Mouse (Mus musculus) cerebellum, adult 8-10 months (tissue): ENCODE data around the gene Klf7.
A peak's percentile ranks its signal among the peaks of the same experiment; 100 is the strongest.

Source experiments
- DNase-seq: peaks from one replicate; pipeline ENCODE4 v3.0.0; 2022

Klf7 gene

DNA sequence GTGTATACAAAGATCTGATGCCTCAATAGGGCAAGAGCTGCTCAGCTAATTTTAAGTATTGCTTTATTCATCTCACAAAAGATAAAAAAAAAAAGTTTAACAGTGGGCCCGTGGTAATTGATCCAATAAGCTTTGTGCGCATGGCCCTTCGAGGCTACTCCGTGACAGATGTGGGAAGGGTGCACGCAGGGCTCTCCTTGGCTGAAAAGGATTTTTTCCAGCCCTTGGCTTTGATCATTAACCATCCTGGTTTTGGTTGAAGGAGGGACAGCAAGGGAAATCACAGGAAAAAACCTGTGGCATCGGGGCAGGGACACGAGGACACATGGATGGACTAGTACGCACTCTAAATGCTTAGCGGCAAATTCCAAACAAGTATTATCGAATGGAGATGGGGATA lies 60.6 kb downstream of the Klf7 start:
- DNase-seq, result no peak

DNA sequence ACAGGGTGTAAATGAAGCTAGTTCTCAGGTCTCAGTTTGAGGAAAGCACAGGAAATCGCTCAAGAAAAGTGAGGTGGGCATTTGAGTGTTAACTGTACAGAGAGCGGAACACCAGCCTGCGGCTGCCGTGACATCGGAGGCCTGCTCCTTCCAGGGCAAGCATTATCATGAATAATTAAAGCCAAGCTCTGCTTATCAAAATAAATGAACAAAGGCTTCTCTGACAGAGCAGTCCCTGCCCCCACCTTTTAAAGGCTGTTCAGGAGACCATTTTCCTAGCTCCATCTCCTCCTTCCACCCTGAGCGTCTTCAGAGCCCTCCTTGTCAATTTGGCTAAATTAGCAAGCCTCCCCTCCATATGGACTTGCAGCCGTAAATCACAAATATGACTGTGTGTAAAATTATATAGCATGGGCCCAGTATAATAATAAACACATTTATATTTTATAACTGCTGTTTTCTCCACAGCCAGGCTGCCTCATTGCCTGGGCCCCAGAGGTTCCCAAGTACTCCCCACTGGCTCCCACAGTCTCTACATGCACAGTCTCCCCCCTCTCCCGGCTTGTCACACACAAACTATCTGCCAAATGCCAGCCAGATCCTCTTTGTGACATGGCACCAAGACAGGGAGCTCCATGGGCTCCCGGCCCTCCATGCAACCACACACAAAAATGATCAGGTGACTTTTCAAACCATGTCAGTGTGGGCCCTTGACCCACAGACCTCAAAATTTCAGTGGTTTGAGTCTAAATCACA lies 61.2 kb downstream of the Klf7 start:
- DNase-seq, result no peak

DNA sequence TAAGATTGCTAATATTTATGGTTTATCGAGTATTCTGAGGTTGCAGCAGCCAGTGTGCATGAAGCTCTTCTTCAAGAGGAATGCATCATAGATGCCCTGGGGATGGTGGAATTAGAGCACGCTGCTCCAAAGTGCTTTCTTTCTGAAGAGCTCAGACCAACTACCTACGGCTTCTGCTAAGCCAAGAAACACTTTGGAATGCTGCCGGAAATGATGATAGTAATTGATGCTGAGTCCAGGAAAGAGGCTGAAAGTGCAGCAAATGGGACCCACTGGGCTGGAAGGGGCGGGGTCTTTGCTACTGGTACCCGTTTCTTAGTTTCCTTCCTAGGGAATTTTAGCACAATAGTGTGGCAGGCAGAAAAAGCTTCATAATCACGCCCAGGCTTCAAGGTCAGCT lies 62.0 kb downstream of the Klf7 start:
- no peak for DNase-seq

DNA sequence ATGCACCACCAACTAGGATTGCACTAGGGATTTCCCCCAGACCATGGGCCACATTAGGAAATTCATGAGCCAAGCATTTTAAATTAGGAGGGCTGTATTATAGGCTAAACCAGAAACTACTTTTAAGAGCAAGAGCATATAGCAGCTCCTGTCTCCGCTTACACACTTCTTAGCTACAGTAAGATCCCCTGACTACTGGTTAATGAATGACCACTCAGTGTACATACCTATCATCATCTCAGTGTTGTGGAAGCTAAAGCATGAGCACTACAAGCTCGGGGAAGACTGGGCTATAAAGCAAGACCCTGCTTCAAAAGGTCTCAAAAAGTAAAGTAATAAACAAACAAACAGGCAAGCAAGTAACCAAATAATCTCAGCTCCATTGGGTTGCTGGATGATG lies 65.5 kb downstream of the Klf7 start:
- no peak for DNase-seq

DNA sequence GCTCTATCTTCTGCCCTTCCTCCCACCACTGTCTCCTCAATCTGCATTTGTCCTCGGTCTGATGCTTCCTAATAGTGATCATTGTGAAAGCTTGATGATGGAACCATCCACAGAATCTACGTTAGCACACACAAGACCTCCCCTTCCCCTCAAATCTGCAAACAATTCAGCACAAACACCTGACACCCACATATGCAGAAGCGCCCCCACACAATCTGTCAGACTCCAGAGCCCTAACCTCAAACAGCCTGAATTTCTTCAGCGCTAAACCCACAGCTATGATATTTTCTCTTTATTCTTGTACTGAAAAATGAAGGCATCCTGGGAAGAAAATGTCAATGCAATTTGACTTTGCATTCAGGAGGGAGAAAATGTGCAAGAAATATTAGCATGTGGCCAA lies 66.1 kb downstream of the Klf7 start:
- DNase-seq, result no peak

DNA sequence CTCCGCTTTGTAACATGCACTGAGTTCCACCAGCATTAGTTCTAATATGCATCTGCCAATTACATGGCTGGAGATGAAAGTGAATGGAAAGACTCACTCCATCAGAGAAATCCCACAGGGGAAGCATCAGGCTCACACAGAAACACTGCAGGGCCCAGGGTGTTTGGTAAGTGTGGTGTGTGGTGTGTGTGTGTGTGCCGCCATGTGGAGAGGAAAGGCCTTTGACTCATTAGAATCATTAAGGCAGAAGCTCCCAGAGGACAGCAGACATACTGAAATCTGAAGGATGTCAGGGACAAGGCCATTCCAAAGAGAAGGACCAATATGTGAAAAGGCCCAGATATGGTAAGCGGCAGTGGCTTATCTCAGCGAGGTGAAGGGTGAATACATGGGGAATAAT lies 66.9 kb downstream of the Klf7 start:
- DNase-seq, result no peak

DNA sequence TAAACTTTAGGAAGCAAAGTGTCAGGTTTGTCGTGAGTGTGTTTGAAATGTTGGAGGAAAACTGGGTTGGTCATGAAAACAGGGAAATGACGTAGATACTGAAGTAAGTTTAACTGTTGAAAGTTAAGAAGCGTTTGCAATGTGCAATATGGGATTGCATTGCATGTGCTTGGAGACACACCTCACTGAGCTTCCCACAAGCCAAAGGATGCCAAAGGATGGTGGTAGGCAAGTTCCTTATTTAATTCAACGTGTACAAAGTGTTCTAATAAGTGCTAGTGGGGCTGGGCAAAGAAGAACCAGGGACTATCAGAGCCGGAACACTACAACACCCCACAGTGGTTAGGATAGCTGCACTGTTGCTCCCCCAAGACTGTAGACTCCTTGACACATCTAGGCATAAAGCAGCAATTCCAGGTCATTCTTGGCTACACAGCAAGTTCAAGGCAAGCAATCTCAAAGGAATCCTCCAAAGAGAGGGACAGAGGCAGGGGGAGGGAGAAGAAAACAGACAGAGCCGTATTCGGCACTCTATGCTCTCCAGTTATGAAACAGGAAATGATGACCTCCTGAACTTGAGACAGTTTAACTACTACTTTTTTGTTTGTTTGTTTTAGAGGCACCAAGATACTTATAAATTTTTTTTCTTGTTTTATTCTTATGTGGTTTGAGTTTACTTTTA lies 69.9 kb downstream of the Klf7 start:
- DNase-seq, result no peak

DNA sequence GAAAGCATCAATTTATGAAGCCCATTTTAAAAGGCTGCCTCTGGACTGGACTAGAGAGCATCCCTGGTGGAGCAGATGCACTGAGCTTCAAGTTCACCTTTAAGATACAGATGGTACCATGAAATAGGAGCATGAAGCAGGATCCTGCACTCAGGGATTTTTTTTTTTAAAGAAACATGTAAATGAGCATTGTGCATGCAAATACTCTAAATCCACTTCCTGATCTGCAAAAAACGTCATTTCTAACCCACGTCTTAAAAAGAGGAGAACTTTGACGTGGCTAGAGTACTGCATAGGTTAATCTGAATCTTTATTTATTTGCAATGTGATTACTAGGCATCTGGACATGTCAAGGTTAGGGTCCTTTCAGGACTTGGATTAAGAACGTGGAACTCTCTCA lies 73.5 kb downstream of the Klf7 start:
- DNase-seq, result no peak

DNA sequence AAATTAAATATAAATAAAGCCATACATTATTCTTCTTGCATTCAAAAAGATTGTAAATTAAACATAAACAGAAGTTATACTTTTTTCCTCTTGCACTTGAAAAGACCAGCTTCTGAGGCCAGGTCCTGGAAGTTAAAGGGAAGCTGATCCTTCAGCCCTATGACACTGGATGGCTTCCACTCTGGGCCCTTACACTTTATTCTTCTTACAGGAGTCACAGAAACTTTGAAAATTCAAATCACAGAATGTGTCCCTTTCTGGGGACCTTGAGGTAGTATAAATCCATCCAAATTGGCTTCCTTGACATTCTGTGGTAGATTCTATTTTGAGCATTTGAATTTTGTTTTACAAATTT lies 75.3 kb downstream of the Klf7 start:
- no peak for DNase-seq

DNA sequence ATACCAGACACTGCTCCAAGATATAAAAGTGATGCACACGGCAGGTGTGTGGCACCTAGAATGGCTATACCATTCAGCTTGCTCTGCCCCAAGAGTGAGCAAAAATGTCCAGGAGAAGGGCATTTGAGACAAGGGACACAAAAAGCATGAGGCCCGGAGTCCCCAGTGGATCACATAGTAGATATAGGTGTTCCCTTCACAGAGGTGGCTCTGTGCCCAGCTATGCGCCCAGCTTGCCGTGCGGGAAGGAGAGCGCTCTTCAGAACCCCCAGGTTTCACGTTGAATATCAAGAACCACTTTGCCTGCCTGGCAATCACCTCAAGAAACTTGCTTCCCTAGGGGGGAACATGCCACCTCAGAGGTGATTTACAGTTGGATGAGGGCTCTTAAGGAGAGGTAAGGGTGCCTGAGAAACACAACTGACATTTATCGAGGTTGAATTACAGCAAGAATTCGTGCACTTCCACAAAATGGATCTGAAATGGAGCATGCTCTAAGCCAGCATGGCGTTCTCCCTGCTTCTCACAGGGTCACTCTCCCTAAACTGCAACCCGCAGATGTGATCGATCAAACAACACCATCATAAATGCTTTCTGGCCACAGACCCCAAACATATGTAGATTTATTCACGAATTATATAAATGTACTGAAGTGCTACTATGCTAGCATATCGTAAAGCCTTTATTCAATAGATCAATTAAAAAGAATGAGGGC lies 75.8 kb downstream of the Klf7 start:
- no peak for DNase-seq

DNA sequence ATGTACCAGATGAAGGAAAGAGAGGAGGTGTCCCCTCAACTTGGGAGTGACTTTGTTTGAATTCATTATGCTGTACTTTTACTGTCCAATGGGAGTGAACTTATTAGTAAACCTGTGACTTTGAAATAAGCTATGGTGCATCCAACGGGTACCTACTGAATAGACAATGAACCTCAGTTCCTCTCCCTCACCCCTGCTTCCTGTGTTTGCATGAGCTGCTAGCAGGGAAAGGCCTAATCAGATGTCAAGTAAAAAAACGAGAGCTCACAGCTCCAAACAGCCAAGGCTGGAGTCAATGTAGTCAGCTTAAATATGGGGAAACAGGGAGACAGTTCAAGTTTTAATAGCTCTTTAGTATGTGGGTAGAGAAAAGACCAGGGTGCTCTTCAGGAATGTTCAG lies 77.5 kb downstream of the Klf7 start:
- no peak for DNase-seq

DNA sequence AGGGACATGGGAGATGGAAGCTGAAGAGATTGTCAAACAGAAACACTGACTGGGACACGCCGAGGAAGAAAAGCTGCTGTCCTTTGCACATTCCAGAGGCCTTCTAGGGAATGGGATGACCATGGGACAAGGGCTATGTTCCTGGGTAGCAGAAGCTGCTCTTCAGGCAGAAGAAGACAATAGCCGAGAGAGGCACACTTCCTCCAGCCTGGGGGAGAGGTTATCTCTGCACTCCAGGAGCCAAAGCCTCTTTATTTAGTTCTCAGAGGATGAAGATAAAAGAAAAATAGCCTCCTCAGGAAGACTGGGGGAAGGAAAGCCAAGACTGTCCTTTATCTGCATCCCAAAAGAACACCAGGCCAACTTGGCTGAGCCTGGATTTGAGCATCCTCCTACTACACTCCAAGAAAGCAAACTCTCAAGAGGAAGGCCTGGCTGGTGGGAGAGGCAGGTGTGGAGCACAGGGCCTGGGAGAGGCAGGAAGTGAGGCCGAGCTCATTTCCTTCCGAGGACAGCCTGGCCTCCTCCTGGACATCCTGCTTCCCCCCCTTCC lies 81.2 kb downstream of the Klf7 start:
- no peak for DNase-seq

DNA sequence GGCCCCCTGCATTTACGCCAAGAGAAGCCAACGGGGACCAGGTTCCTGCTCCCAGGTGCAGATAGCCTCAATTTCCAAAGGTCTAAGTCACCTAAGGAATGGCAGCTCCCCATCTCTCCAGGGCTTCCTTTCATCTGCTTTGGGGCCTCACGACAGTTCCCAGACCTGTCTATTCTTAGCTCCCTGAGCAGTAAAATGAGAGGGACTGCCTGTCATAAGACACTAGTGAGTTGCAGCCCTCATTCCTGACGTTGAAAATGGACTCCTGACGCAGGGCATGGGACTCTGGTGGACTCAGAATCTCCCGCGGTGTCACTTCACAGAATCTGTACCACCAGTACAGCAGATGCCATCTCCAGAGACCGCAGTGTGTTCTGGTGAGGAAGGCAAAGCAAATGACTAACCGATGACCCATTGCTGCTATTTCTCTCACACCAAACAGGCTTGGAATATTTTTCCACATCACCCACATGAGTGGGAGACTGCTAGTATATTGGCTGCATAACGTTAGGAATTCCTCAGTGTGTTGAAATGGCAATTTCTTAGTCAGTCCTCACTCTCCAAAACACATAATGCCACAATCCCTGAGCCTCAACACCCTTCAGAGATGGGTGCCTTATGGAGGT lies 81.9 kb downstream of the Klf7 start:
- DNase-seq, result no peak

DNA sequence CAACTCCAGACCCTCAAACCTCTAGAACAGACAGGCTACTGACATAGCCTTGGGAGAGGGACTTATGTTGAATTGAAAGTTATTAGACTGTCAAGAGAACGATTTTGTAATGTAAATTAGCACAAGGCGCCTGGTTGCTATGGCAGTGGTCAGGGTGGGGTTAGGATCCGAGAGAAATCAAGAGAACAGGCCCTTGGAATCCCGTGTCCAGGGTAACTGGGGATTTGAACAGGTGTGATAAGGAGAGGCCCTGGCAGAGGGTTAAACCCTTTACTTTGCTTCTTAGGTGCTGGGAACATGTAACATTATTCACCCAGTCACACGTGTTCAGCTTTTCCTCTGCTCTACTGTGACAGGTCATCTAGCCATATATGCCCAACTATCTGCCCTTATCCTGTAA lies 83.7 kb downstream of the Klf7 start:
- DNase-seq, result no peak

DNA sequence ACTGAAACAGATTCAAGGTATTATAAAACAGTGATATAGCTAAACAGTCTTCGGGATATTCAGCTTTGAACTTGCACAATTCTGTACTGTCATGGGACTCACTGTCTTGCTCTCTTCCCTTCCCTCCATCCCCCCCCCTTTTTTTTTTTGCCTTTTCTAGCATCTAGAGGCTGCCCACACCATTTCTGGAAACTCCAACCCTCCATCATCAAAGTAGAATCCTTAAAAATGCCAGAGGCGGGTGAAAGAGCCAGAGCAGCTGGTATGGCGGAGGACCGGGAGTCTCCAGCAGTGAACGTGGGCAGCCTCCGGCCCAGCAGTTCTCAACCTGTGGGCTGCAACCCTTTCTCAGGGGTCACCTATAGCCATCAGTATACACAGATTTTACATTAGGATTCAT lies 84.3 kb downstream of the Klf7 start:
- no peak for DNase-seq

DNA sequence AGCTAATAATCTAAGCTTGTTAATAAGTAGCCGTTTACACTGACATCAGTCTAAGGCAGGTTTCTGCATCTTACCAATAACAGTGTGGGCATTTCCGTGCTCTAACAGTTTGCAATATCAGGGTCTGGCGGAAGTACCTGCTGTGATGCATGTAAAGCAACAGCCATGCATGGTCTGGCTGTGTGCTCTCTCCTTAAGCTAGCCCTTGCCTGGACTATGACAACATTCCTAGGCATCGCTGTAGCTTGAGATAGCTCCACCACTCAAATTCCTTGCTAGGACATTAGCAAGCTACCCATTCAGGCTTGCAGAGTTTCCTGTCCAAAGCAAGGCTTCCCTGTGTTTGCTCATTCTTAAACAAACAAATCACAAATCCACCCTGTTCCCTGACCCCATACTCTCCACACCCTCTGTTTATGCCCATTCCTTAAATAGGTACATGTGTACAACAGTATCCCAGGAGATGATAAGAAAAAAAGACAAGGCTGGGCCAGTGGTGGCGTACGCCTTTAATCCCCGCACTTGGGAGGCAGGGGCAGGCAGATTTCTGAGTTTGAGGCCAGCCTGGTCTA lies 85.1 kb downstream of the Klf7 start:
- no peak for DNase-seq

DNA sequence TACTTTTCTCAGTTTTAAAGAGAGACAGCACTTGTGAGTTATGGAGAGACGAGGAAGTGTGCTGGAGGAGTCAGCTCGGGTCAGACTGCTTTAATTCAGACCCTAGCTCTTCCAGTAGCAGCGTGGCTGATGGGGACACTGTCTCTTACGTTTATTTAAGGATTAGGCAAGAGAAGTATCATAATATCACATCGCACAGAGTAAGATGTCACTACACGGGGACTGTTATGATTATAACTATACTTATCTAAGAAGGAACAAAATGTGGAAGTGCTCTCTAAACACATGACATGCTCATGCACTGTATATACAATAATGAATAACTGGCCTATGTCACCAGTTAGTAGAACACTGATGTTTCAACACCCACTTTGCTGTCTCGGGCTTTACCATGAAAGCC lies 86.3 kb downstream of the Klf7 start:
- DNase-seq, result no peak

DNA sequence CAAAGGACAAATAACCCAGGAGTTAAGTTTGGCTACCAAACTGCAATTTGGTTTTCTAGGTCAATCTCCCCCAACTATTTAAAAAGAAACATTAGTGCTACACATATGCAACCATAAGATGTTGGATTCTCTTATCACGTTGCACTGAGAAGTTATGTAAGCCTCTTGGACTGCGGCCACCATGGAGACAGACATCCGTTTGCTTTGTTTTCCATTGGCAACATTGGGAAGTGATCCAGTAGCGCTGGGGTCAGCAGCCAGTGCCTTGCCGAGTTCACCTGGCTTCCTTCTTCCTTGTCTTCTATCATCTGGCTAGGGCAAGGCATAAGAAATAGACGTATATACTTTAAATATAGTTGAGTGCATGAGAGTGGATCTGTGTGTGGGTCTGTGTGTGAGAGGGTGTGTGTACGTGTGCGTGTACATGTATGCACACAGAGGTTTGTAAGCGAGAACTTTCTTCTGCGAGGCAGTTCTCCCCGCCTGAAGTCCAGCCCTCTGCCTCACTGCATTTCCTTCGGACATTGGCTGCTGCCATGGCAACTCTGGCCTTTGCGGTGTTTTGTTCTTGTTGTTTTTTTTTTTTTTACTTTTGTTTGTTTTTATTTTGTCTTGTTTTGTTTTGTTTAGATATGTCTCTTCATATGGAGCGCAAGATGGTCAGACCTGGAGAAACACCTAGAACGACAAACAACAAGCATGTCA lies 86.8 kb downstream of the Klf7 start:
- DNase-seq, result peak; percentile 36

DNA sequence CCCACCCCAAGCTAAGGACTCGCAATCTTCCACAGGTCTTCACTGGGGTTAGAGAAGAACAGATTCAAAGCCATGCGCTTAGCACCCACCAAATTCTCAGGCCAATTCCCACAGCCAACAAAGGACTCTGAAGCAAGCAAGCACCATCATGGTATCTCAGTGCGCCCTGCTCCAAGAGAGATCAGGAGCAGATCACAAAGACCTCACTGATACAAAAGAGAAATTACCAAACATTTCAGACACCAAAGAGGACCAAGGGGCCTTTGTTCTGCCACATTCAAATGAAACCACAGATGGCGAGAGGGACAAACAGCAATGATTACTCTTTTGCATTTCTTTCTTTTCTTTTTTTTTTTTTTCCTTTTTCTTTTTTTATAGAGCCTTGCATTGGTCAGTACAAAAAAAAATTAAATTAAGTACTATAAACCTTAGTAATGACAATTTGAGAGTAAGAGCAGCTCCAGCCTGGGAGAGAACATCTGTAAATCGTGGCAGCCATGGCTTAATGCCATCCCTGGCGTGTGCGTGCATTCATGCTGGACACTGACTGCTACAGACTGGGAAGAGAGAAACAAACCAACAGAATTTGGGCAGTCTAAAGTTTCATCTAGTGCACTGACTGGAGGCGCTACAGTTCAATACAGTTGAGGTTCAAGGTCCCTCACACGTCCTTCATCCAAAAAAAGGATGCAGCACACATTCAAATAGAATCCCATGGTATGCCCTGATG lies 89.4 kb downstream of the Klf7 start:
- DNase-seq, result no peak

DNA sequence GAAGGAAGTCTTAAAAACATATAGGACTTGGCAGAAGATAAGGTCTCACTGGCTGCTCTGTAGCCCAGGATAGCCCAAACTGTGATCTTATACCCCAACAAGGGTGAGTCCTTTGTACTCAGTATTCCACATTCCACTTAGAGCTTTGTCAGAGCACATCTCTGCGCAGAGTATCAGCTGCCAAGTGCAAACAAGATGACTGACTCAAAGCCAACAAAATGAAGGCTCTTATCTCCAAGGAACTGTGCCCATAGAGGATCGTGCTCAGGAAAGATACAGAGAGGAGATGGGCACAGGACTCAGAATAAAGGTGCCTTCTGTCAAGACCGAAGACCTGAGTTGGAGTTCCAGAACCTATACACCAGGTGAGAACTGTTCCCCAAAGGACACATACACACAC lies 100.1 kb downstream of the Klf7 start:
- DNase-seq, result no peak

DNA sequence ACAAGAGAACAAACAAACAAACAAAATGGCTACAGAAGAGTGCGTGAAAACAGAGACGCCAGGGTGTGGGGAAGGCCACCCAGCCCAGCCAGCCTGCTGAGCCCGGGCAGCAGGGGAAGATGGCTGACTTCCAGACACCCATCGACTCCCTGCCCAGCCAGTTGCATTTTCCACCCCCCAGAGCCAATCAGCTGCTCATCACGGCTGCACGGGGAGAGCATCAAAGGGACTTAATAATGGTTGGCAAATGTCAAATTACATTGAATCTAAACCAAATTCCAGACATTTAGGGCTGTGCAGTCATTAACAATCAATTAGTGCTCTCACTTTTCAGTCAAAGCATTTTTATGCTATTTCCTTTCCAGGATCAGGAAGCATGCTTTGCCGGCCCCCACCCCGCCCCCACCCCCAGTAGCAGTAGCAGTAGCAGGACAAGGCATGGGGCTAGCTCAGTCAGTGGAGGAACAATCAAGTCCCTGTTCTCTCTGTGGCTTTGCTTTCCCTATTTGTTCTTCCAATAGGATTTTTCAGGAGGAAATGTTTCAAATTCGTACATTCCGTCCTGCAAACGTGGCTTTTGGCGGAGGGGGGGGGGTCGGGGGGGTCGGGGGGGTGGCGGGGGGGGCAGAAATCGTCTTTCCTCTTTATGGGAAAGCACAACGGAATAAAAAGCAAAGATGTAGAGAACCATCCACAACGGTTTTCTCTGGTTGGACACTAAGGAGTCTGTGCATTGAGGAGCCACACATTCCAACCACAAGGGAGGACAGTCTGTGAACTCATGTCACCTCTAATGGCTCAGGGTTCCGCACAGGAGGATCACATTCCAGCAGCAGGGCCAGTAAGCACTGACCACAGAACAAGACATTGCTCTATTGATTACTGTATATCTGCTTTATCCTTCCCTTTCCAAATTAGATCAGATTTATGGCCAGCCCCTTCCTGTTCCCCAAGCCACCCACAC lies 101.1 kb downstream of the Klf7 start:
- DNase-seq, result no peak
